Comparison of ENCODE assay signal across 14 mouse cellular contexts in genomic region chr19:45012219-45012618, GRCm38 (mm10). TPM values are rescaled to one million over a fixed set of nuclear protein-coding genes. Genes with fewer than 3 reads are reported as not detected.
DNase-seq lines count a peak whose midpoint lies in the region; ATAC-seq lines count a peak whose summit lies in the region.
"Had no signal": no experiment of that assay in that cellular context is flagged by ENCODE, and none has a peak within 500 bp of the region (broad histone marks: within the 10 kb centered on the region; RNA-seq: fewer than 3 reads in every experiment).

No protein-coding gene starts in this region.

- no peak for ATAC-seq in embryonic facial prominence, embryonic 14.5 days (ENCODE audit: low read depth)
- ATAC-seq in hindbrain, embryonic 12.5 days (ENCODE audit: low FRiP score): no peak
- ATAC-seq in midbrain, embryonic 14.5 days (ENCODE audit: low FRiP score, low TSS enrichment): no peak
- no peak for ATAC-seq in erythroid progenitor cell, adult 5-6 weeks (replicated peaks; ENCODE audit: low FRiP score, poor library complexity, severe bottlenecking)

- peaks cover 34% of the 10 kb centered on the region for H3K36me3 ChIP-seq in embryonic facial prominence, embryonic 14.5 days (ENCODE audit: control insufficient read depth, insufficient read depth, low read length)
- H3K36me3 ChIP-seq in hindbrain, embryonic 12.5 days: peaks cover 28% of the 10 kb centered on the region
- H3K36me3 ChIP-seq in midbrain, embryonic 14.5 days (ENCODE audit: control insufficient read depth, insufficient read depth, low read length): peaks cover 25% of the 10 kb centered on the region

- peaks cover 22% of the 10 kb centered on the region for H3K4me1 ChIP-seq in embryonic facial prominence, embryonic 14.5 days (ENCODE audit: control insufficient read depth, insufficient read depth, low read length)
- H3K4me1 ChIP-seq in hindbrain, embryonic 12.5 days: peaks cover 41% of the 10 kb centered on the region
- peaks cover 29% of the 10 kb centered on the region for H3K4me1 ChIP-seq in midbrain, embryonic 14.5 days (ENCODE audit: control insufficient read depth, insufficient read depth, low read length)

- no peaks in the 10 kb centered on the region for H3K9me3 ChIP-seq in embryonic facial prominence, embryonic 14.5 days (ENCODE audit: control insufficient read depth, low read length)
- no peaks in the 10 kb centered on the region for H3K9me3 ChIP-seq in hindbrain, embryonic 12.5 days (replicated peaks)
- no peaks in the 10 kb centered on the region for H3K9me3 ChIP-seq in midbrain, embryonic 14.5 days (ENCODE audit: control insufficient read depth, low read length)
- H3K9me3 ChIP-seq: lung, embryonic 15.5 days had no signal

- 67% methylated on average over 8 of the region's 8 CpGs for WGBS in embryonic facial prominence, embryonic 14.5 days
- WGBS in hindbrain, embryonic 12.5 days: 84% methylated on average over 8 of the region's 8 CpGs
- WGBS in midbrain, embryonic 14.5 days: 87% methylated on average over 8 of the region's 8 CpGs

- no peak overlapping the region for H3K4me2 ChIP-seq in embryonic facial prominence, embryonic 14.5 days (ENCODE audit: low read depth, low read length)
- no peak overlapping the region for H3K4me2 ChIP-seq in hindbrain, embryonic 12.5 days (replicated peaks)
- H3K4me2 ChIP-seq in midbrain, embryonic 14.5 days (ENCODE audit: low read length): no peak overlapping the region
- H3K4me2 ChIP-seq: lung, embryonic 15.5 days had no signal

- peak overlapping the region; percentile 38; the same call in 1 of the 2 replicates for H3K9ac ChIP-seq in embryonic facial prominence, embryonic 14.5 days (ENCODE audit: low read depth, low read length)
- no peak overlapping the region for H3K9ac ChIP-seq in hindbrain, embryonic 12.5 days
- H3K9ac ChIP-seq in midbrain, embryonic 14.5 days (replicated peaks; ENCODE audit: low read length): no peak overlapping the region; the same call in 1 of the 2 replicates
- H3K9ac ChIP-seq: lung, embryonic 15.5 days had no signal

- H3K27me3 ChIP-seq in embryonic facial prominence, embryonic 14.5 days (replicated peaks; ENCODE audit: control insufficient read depth, insufficient read depth, low read length): no peaks in the 10 kb centered on the region
- peaks cover 4% of the 10 kb centered on the region; the same call in 1 of the 2 replicates for H3K27me3 ChIP-seq in hindbrain, embryonic 12.5 days
- no peaks in the 10 kb centered on the region for H3K27me3 ChIP-seq in midbrain, embryonic 14.5 days (ENCODE audit: control insufficient read depth, insufficient read depth, low read length)
- H3K27me3 ChIP-seq: lung, embryonic 15.5 days had no signal

- peak; percentile 52 to 55 for DNase-seq in cerebellum, postnatal 10 days
- DNase-seq in cerebellum, adult 9-10 months: no peak
- no peak for DNase-seq in embryonic facial prominence, embryonic 14.5 days (ENCODE audit: low spot score)
- no peak for DNase-seq in midbrain, embryonic 14.5 days
- DNase-seq in heart, adult 8-10 months (ENCODE audit: low spot score): no peak
- no peak for DNase-seq in thymus, postnatal 10 days (ENCODE audit: low spot score in 2 of 2)
- DNase-seq: cerebellum, adult 8-10 months; heart, postnatal 14 days; layer of hippocampus, adult 9-11 months; thymus, adult 2 months had no signal

- no peak overlapping the region for H3K4me3 ChIP-seq in embryonic facial prominence, embryonic 14.5 days (ENCODE audit: low read depth, low read length)
- no peak overlapping the region for H3K4me3 ChIP-seq in hindbrain, embryonic 12.5 days
- H3K4me3 ChIP-seq in midbrain, embryonic 14.5 days (replicated peaks; ENCODE audit: low read depth, low read length): no peak overlapping the region
- H3K4me3 ChIP-seq: erythroblast, embryonic 14.5 days; lung, embryonic 15.5 days had no signal

- 0 out of 2 replicates have a peak overlapping the region, but pooled peaks have one; percentile 99 for H3K27ac ChIP-seq in embryonic facial prominence, embryonic 14.5 days (replicated peaks; ENCODE audit: low read depth, low read length)
- H3K27ac ChIP-seq in hindbrain, embryonic 12.5 days: peak overlapping the region; percentile 64
- peak overlapping the region; percentile 62 for H3K27ac ChIP-seq in midbrain, embryonic 14.5 days (replicated peaks; ENCODE audit: low read depth, low read length)
- H3K27ac ChIP-seq: lung, embryonic 15.5 days had no signal

RNA-seq across cellular contexts. Expression of gene Lzts2, which starts 2.0 kb away (rescaled TPM):
- 51.2 and 56.1 TPM in 2 replicates for polyA plus RNA-seq in embryonic facial prominence, embryonic 14.5 days (2014; fragmentation: Nextera tagmentation; extraction: Ambion mirVana)
- polyA plus RNA-seq in hindbrain, embryonic 12.5 days (2016; fragmentation: Nextera tagmentation; extraction: Ambion mirVana): 71.0 and 72.1 TPM in 2 replicates
- 16.1 and 21.5 TPM in 2 replicates for polyA plus RNA-seq in midbrain, embryonic 14.5 days (2014; fragmentation: Nextera tagmentation; extraction: Ambion mirVana)
- 10 to 100 TPM; 53.9 to 70.5 (median 63.8) TPM for total RNA-seq in heart, adult 8-10 months (2022)
- 3.8 TPM in 1 of 2 replicates, not detected in the other for total RNA-seq in erythroid progenitor cell, adult 5-6 weeks (2015; ENCODE audit: low replicate concordance)
- 1.4 and 2.2 TPM in 2 replicates for total RNA-seq in erythroid progenitor cell, adult 5-6 weeks (2017; ENCODE audit: low replicate concordance)

RNA-seq across cellular contexts. Expression of gene Mrpl43, which starts 6.0 kb away (rescaled TPM):
- 47.4 and 49.2 TPM in 2 replicates for polyA plus RNA-seq in embryonic facial prominence, embryonic 14.5 days (2014; fragmentation: Nextera tagmentation; extraction: Ambion mirVana)
- 79.4 and 81.6 TPM in 2 replicates for polyA plus RNA-seq in hindbrain, embryonic 12.5 days (2016; fragmentation: Nextera tagmentation; extraction: Ambion mirVana)
- polyA plus RNA-seq in midbrain, embryonic 14.5 days (2014; fragmentation: Nextera tagmentation; extraction: Ambion mirVana): 77.8 and 92.4 TPM in 2 replicates
- 10 to 100 TPM; 43.9 to 59.9 (median 54.3) TPM for total RNA-seq in heart, adult 8-10 months (2022)
- 15.5 and 19.3 TPM in 2 replicates for total RNA-seq in erythroid progenitor cell, adult 5-6 weeks (2015; ENCODE audit: low replicate concordance)
- total RNA-seq in erythroid progenitor cell, adult 5-6 weeks (2017; ENCODE audit: low replicate concordance): 8.4 and 11.4 TPM in 2 replicates

RNA-seq across cellular contexts. Expression of gene Twnk, which starts 6.8 kb away (rescaled TPM):
- 10.5 and 11.2 TPM in 2 replicates for polyA plus RNA-seq in embryonic facial prominence, embryonic 14.5 days (2014; fragmentation: Nextera tagmentation; extraction: Ambion mirVana)
- polyA plus RNA-seq in hindbrain, embryonic 12.5 days (2016; fragmentation: Nextera tagmentation; extraction: Ambion mirVana): 19.7 and 21.7 TPM in 2 replicates
- polyA plus RNA-seq in midbrain, embryonic 14.5 days (2014; fragmentation: Nextera tagmentation; extraction: Ambion mirVana): 9.7 and 10.3 TPM in 2 replicates
- total RNA-seq in heart, adult 8-10 months (2022): 10 to 100 TPM; 30.6 to 34.6 (median 31.4) TPM
- total RNA-seq in erythroid progenitor cell, adult 5-6 weeks (2015; ENCODE audit: low replicate concordance): 2.9 and 4.3 TPM in 2 replicates
- 1.4 and 2.0 TPM in 2 replicates for total RNA-seq in erythroid progenitor cell, adult 5-6 weeks (2017; ENCODE audit: low replicate concordance)

RNA-seq across cellular contexts. Expression of gene Sema4g, which starts 23.3 kb away (rescaled TPM):
- 2.9 and 4.3 TPM in 2 replicates for polyA plus RNA-seq in embryonic facial prominence, embryonic 14.5 days (2014; fragmentation: Nextera tagmentation; extraction: Ambion mirVana)
- 10.6 and 11.4 TPM in 2 replicates for polyA plus RNA-seq in hindbrain, embryonic 12.5 days (2016; fragmentation: Nextera tagmentation; extraction: Ambion mirVana)
- 17.6 and 18.6 TPM in 2 replicates for polyA plus RNA-seq in midbrain, embryonic 14.5 days (2014; fragmentation: Nextera tagmentation; extraction: Ambion mirVana)
- total RNA-seq in heart, adult 8-10 months (2022): under 1 TPM in 3 of 4 experiments, not detected in 1; 0.25 to 0.46 (median 0.44) TPM
- total RNA-seq in erythroid progenitor cell, adult 5-6 weeks (2015; ENCODE audit: low replicate concordance): 0.36 TPM in 1 of 2 replicates, not detected in the other
- 0.39 TPM in 1 of 2 replicates, not detected in the other for total RNA-seq in erythroid progenitor cell, adult 5-6 weeks (2017; ENCODE audit: low replicate concordance)

RNA-seq across cellular contexts. Expression of gene Pdzd7, which starts 33.3 kb away (rescaled TPM):
- polyA plus RNA-seq in embryonic facial prominence, embryonic 14.5 days (2014; fragmentation: Nextera tagmentation; extraction: Ambion mirVana): 0.32 and 0.67 TPM in 2 replicates
- 0.72 and 0.81 TPM in 2 replicates for polyA plus RNA-seq in hindbrain, embryonic 12.5 days (2016; fragmentation: Nextera tagmentation; extraction: Ambion mirVana)
- 2.4 and 2.8 TPM in 2 replicates for polyA plus RNA-seq in midbrain, embryonic 14.5 days (2014; fragmentation: Nextera tagmentation; extraction: Ambion mirVana)
- total RNA-seq in heart, adult 8-10 months (2022): under 1 TPM in 1 of 4 experiments, not detected in 3; 0.46 TPM
- not detected in 2 replicates for total RNA-seq in erythroid progenitor cell, adult 5-6 weeks (2015; ENCODE audit: low replicate concordance)
- not detected in 2 replicates for total RNA-seq in erythroid progenitor cell, adult 5-6 weeks (2017; ENCODE audit: low replicate concordance)
- polyA plus RNA-seq: erythroblast, embryonic 14.5 days had no signal

Comparison
In these comparisons a context has a peak if more than half of its experiments do, and no peak if none do; other contexts are left out.
1. DNase-seq: peak in cerebellum, postnatal 10 days (2 of 2); none in cerebellum, adult 9-10 months (single experiment), embryonic facial prominence, embryonic 14.5 days (single experiment), midbrain, embryonic 14.5 days (single experiment), heart, adult 8-10 months (single experiment) and thymus, postnatal 10 days (0 of 2).
2. Peak in every context shown above with its lines, with median percentiles within 50 percentile points of each other: H3K27ac ChIP-seq.